Comparison of ENCODE assay signal across 11 mouse cellular contexts in the genomic region with DNA sequence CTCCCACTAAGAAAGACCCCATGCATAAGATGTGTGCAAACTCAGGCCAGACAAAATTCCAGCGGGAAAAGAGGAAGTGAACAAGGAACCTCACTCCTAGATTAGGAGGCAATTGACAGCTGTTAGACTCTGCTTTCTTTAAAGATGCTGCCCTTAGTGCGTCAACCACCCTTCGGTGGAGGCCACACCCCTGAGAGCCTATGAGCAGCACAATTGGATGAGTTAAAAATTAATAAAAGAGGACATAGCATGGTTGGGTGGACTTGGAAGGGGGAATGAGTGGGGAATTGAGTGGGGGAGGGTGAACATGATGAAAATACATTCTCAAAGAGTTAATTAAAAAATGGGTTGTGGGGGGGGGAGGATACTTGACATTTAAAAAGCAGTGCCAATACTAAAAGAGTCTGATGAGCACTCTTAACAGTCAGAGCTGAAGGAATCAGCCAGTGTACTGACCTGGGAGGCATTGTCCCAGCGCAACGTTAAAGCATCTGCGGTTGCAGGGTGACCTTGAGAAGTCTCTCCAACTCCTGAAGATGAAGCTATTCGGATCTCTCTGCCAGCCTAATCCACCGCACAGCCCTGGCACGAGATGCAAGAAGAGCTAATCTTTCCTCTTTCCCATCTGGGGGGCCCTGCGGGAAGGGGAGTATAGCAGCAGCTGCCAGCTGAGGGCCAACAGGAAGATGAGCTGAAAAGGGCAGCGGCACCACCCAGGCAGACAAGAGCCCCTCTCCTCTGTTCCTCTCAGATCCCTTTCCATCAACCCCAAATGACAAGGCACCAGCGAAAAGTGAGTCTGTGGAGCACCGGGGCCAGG.
DNase-seq lines count a peak whose midpoint lies in the region; ATAC-seq lines count a peak whose summit lies in the region.
"Had no signal": no experiment of that assay in that cellular context is flagged by ENCODE, and none has a peak within 500 bp of the region (broad histone marks: within the 10 kb centered on the region; RNA-seq: fewer than 3 reads in every experiment).

No protein-coding gene starts in this region.

- peak overlapping the region; percentile 10; the same call in 1 of the 2 replicates for H3K4me2 ChIP-seq in embryonic facial prominence, embryonic 14.5 days (ENCODE audit: low read depth, low read length)
- peak overlapping the region; percentile 26 for H3K4me2 ChIP-seq in hindbrain, embryonic 15.5 days
- peak overlapping the region; percentile 30; the same call in 1 of the 2 replicates for H3K4me2 ChIP-seq in neural tube, embryonic 14.5 days (ENCODE audit: low read depth, low read length)
- no peak overlapping the region for H3K4me2 ChIP-seq in liver, embryonic 11.5 days
- H3K4me2 ChIP-seq: embryonic facial prominence, embryonic 13.5 days had no signal

- ATAC-seq in embryonic facial prominence, embryonic 14.5 days (ENCODE audit: low read depth), result no peak
- peak; percentile 68; the same call in 1 of the 2 replicates for ATAC-seq in hindbrain, embryonic 15.5 days (ENCODE audit: low FRiP score, low read depth)
- peak; percentile 58 for ATAC-seq in neural tube, embryonic 14.5 days (ENCODE audit: low read depth)
- ATAC-seq in liver, embryonic 11.5 days (replicated peaks; ENCODE audit: low FRiP score), result no peak

- H3K4me1 ChIP-seq in embryonic facial prominence, embryonic 14.5 days (ENCODE audit: control insufficient read depth, insufficient read depth, low read length), result peaks cover 5% of the 10 kb centered on the region; the same call in 1 of the 2 replicates
- H3K4me1 ChIP-seq in hindbrain, embryonic 15.5 days (replicated peaks), result peaks cover 25% of the 10 kb centered on the region
- peaks cover 18% of the 10 kb centered on the region for H3K4me1 ChIP-seq in neural tube, embryonic 14.5 days (ENCODE audit: control insufficient read depth, insufficient read depth, low read length)
- no peaks in the 10 kb centered on the region for H3K4me1 ChIP-seq in liver, embryonic 11.5 days (replicated peaks; ENCODE audit: control insufficient read depth, insufficient read depth, low read length)

- DNase-seq in kidney, postnatal 4 days, result peak; percentile 11 to 16
- no peak for DNase-seq in kidney, adult 11 months
- DNase-seq in embryonic facial prominence, embryonic 14.5 days (ENCODE audit: low spot score), result peak; percentile 11
- DNase-seq in liver, embryonic 11.5 days (ENCODE audit: low spot score), result no peak
- no peak for DNase-seq in layer of hippocampus, postnatal 36 days
- DNase-seq in gastrocnemius, postnatal 36 days, result no peak
- DNase-seq: lung, adult 2 months had no signal

- H3K4me3 ChIP-seq in embryonic facial prominence, embryonic 14.5 days (ENCODE audit: low read depth, low read length), result no peak overlapping the region
- H3K4me3 ChIP-seq in hindbrain, embryonic 15.5 days, result no peak overlapping the region
- H3K4me3 ChIP-seq in neural tube, embryonic 14.5 days (ENCODE audit: low read depth, low read length), result no peak overlapping the region
- no peak overlapping the region for H3K4me3 ChIP-seq in liver, embryonic 11.5 days (ENCODE audit: low read depth, low read length)
- H3K4me3 ChIP-seq: embryonic facial prominence, embryonic 13.5 days; myocyte had no signal

- no peaks in the 10 kb centered on the region for H3K27me3 ChIP-seq in embryonic facial prominence, embryonic 14.5 days (replicated peaks; ENCODE audit: control insufficient read depth, insufficient read depth, low read length)
- no peaks in the 10 kb centered on the region for H3K27me3 ChIP-seq in hindbrain, embryonic 15.5 days
- H3K27me3 ChIP-seq in neural tube, embryonic 14.5 days (ENCODE audit: control insufficient read depth, insufficient read depth, low read length), result no peaks in the 10 kb centered on the region
- H3K27me3 ChIP-seq in liver, embryonic 11.5 days (replicated peaks; ENCODE audit: control insufficient read depth, insufficient read depth, low read length), result no peaks in the 10 kb centered on the region

- WGBS in embryonic facial prominence, embryonic 14.5 days, result 48% methylated on average over 13 of the region's 13 CpGs
- 26% methylated on average over 13 of the region's 13 CpGs for WGBS in hindbrain, embryonic 15.5 days
- WGBS in neural tube, embryonic 14.5 days, result 24% methylated on average over 13 of the region's 13 CpGs
- 48% methylated on average over 13 of the region's 13 CpGs for WGBS in liver, embryonic 11.5 days

- intact Hi-C loops in gastrocnemius, postnatal 36 days (cut with DNase I), result no loop called here

- no peak overlapping the region for H3K27ac ChIP-seq in embryonic facial prominence, embryonic 14.5 days (replicated peaks; ENCODE audit: low read depth, low read length)
- H3K27ac ChIP-seq in hindbrain, embryonic 15.5 days (replicated peaks), result peak overlapping the region; percentile 12; the same call in 1 of the 2 replicates
- peak overlapping the region; percentile 70; the same call in 1 of the 2 replicates for H3K27ac ChIP-seq in neural tube, embryonic 14.5 days (ENCODE audit: low read depth, low read length)
- H3K27ac ChIP-seq in liver, embryonic 11.5 days (ENCODE audit: low read depth, low read length), result no peak overlapping the region
- H3K27ac ChIP-seq: embryonic facial prominence, embryonic 13.5 days had no signal

- H3K9me3 ChIP-seq in embryonic facial prominence, embryonic 14.5 days (ENCODE audit: control insufficient read depth, low read length), result no peaks in the 10 kb centered on the region
- no peaks in the 10 kb centered on the region for H3K9me3 ChIP-seq in hindbrain, embryonic 15.5 days
- H3K9me3 ChIP-seq in neural tube, embryonic 14.5 days (ENCODE audit: control insufficient read depth, low read length), result no peaks in the 10 kb centered on the region
- H3K9me3 ChIP-seq in liver, embryonic 11.5 days (ENCODE audit: control insufficient read depth, low read length), result no peaks in the 10 kb centered on the region
- H3K9me3 ChIP-seq: embryonic facial prominence, embryonic 13.5 days had no signal

- no peaks in the 10 kb centered on the region for H3K36me3 ChIP-seq in embryonic facial prominence, embryonic 14.5 days (ENCODE audit: control insufficient read depth, insufficient read depth, low read length)
- H3K36me3 ChIP-seq in hindbrain, embryonic 15.5 days, result no peaks in the 10 kb centered on the region
- H3K36me3 ChIP-seq in neural tube, embryonic 14.5 days (ENCODE audit: control insufficient read depth, insufficient read depth, low read length), result no peaks in the 10 kb centered on the region
- no peaks in the 10 kb centered on the region for H3K36me3 ChIP-seq in liver, embryonic 11.5 days (ENCODE audit: control insufficient read depth, insufficient read depth, low read length)
- H3K36me3 ChIP-seq: embryonic facial prominence, embryonic 13.5 days had no signal

- H3K9ac ChIP-seq in embryonic facial prominence, embryonic 14.5 days (ENCODE audit: low read depth, low read length), result no peak overlapping the region
- no peak overlapping the region for H3K9ac ChIP-seq in hindbrain, embryonic 15.5 days
- no peak overlapping the region for H3K9ac ChIP-seq in neural tube, embryonic 14.5 days (replicated peaks; ENCODE audit: low read depth, low read length)
- H3K9ac ChIP-seq in liver, embryonic 11.5 days (ENCODE audit: low read depth, low read length), result no peak overlapping the region
- H3K9ac ChIP-seq: embryonic facial prominence, embryonic 13.5 days had no signal

Comparison
In these comparisons a context has a peak if more than half of its experiments do, and no peak if none do; other contexts are left out.
1. DNase-seq: peak in kidney, postnatal 4 days (2 of 2) and embryonic facial prominence, embryonic 14.5 days (single experiment); none in kidney, adult 11 months (single experiment), liver, embryonic 11.5 days (single experiment), layer of hippocampus, postnatal 36 days (0 of 2) and gastrocnemius, postnatal 36 days (0 of 2).
2. ATAC-seq: peak in hindbrain, embryonic 15.5 days (single experiment) and neural tube, embryonic 14.5 days (single experiment); none in embryonic facial prominence, embryonic 14.5 days (single experiment) and liver, embryonic 11.5 days (single experiment).
3. H3K27ac ChIP-seq: peak in hindbrain, embryonic 15.5 days (single experiment) and neural tube, embryonic 14.5 days (single experiment); none in embryonic facial prominence, embryonic 14.5 days (single experiment) and liver, embryonic 11.5 days (single experiment).